Mouse (Mus musculus) frontal cortex, adult 2 months (tissue): Measurements from ENCODE around the gene Trim2. TPM values are rescaled to one million over a fixed set of nuclear protein-coding genes. Genes with fewer than 3 reads are reported as not detected.
A peak's percentile ranks its signal among the peaks of the same experiment; 100 is the strongest.

Experiments used
- DNase-seq, 2 experiments: peaks; one replicate each; pipeline ENCODE4 v3.0.0; 2022; ENCODE audit warnings: low spot score in 1 of 2; ENCODE audit errors: extremely low spot score in 1 of 2
- polyA plus RNA-seq: library from polyadenylated mRNA; depleted of rRNA; stranded (reverse); fragments of >200 nt; gene quantifications from 2 replicates; pipeline ENCODE4 v1.2.3, GENCODE M21; 2012

Gene Trim2
- polyA plus RNA-seq, 1 experiment, result 106 TPM

DNA sequence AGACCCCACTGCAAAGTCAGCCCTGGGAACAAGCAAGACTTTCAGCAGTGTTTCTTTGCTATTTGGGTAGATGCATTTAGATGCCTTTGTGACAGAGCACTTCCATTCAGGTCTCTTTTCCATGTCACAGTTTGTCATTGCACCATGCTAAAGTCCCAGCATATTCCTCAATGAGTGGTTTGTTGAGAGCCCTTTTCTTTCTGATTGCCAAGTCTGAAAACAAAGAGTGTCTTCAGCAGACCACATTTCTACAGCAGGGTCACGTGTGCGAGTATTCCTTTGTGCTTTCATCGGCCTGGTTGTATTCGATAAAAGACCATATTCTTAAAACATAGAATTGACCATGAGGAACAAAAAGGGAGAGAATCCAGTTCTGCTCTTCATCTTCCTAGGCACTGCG is 14.4 kb downstream of the Trim2 start:
- DNase-seq, result no peak

DNA sequence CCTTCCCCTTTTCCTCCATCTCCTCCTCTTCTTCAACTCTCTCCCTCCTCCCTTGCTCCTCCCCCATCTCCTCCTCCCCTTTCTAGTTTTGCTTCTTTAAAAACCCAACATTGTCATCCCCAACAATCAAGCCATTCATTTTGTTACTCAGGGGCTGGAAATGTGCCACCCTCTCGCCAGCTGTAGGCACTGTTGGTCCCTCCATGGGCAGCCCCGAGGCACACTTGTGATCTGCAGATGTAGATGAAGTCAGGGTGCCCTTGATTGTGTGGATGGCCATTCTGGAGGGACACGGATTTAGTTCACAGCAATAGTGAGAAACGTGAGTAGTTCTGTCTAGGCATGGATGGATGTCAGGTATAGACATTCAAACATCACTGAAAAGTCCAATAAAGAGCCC is 17.7 kb downstream of the Trim2 start:
- peak; percentile 28 to 47 for DNase-seq

DNA sequence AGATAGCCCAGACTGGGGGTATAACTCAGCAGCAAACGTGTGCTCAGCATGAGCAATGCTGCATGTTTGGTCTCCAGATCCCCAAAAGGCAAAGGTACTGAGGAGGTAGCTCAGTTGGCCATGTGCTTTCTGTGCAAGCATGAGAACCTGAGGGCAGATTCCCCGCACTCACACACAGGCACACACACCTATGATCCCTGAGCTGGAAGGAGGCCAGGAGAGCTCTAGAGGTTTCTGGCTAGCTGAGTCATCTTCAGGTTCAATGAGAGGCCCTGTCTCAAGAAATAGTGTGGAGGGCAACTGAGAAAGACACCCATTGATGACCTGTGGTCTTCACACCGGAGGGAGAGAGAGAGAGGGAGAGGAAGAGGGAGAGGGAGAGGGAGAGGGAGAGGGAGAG is 19.4 kb downstream of the Trim2 start:
- DNase-seq, result no peak

DNA sequence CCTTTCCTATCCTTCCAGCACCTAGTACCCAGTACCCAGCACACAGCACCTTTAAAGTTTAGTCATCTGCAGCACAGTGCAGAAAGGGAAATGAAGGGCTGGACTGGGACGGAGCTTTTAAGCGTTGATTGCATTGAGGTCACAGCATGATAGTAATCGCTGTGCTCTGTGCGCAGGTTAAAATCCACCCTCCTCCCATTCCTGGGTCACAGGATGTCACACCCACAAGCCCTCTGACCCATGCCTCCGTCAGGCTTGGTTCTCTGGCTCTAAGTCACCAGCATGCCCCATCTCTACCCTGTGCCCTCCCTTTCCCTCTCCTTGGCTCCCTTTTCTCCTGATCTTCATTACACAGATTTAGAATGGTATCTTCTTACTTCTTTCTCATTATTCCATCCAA is 20.4 kb downstream of the Trim2 start:
- DNase-seq, result no peak

DNA sequence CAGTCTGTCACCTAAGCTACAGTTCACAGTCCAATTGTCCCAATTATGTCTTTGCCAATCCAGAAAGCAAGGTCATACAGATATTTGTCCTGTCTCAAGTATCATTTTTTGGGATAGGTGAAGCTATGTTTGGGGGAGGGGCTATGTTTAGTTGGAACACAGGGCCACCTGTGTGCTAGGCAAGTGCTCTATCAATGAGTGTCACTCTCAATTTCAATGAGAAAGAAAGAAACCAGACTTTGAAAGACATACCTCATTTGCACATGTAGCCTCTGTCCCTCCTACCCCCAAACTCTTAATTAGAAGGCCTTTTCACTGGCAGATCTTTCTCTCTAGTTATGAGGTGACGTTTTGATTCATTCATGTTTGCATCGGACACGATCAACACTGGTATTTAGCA is 21.9 kb downstream of the Trim2 start:
- no peak for DNase-seq

DNA sequence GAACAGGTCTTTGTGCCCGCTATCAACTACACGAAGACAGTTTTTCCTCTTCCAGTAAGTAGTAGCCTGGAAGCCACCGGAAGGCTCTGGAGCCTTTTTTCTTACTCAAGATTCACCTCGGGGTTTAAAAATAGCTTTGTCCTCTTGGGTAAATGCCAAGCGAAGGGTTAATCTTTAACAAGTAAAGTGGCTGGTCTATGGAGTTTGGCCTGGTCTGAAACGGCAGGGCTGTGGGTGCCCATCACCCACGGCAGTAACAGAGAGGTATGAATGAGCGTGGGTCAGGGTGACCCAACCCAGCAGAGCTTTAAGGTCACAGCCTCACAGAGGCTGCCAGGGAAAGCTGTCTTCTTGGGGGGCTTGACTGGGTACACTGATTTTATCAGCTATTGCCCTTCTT is 23.2 kb downstream of the Trim2 start:
- DNase-seq, result no peak

DNA sequence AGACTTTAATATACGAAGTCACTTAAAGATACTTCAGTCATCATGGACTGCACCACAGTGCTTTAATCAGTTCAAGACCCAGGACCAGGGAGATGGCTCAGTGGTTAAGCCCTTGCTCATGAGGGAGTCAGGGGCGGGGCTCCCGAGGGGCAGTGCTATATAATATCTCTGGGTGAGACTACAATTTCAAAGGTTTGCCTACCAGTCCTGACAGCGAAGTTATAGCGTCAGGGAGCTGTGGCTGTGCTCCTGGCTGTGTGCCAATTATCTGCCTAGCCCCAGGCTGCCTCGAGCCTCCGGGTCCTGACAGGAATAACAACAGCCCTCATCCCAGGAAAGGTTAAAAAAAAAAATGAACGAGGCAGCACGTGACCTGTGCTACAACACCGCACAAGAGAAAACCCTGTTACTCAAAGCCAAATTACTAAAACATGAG is 24.7 kb downstream of the Trim2 start:
- DNase-seq, result no peak

DNA sequence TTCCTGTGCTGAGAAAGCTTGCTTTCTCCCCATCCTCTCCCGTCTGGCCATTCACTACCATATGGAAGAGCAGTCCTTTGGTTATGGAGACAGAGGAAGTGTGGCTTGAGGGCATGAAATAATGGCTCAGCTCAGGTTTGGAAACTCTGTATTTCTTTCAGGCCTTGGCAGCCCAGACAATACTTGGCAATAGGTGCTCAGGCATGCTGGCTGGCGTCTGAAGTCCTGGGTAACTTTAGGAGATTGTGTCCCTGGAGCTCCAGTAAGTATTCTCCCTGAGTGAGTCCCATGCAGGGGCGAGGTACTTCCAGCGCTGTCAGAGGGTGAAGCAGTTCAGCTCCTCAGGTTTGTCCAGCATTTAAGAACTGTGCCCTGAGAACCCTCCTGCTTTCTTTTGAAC is 27.9 kb downstream of the Trim2 start:
- no peak for DNase-seq

DNA sequence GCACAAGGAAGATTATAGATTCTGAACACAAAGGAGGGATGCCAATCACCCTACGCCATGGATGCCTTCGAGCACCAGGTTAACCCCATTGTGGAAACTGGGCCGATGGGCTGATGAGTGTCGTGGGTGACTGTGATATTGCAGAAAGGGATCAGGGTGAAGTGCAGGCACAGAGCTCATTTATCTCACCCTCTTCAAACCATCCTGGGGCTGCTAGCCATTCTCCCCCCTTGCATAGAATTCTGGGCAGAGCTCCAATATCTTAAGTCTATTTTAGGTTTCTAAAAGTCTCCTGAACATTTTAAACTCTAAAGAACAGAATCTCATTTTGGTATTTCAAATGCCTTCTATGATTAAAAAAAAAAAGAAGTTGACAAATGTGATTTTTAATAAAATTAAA is 31.6 kb downstream of the Trim2 start:
- DNase-seq, result no peak

DNA sequence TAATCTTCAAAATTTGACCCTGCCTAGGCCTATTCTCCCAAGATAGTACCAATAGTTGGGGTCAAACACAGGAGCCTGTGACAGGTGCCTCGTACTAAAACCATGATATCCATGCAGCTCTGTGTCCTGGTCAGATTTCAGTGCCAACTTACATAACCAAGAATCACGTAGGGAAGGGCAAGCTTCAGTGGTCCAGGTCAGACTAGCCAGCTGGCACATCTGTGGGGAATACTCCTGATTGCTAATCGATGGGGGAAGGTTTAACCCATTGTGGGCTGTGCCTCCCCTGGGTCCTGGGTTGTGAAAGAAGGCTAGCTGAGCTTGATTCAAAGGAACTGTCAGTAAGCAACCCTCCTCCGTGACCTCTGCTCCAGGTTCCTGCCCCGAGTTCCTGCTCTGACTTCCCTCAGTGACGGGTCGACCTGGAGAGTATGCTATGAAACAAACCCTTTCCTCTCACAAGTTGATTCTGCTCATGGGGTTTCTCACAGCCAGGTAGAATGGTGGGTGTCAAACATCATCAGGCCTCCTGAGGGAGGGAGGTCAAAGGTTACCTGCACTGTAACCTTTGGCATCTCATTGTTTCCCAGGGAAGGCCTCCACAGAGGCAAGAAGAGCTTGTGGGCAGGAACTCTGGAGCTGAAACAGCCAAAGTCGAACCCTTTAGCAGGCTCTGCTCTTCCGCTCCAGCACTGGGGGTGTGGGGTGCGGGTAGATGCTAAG is 34.2 kb downstream of the Trim2 start:
- no peak for DNase-seq

DNA sequence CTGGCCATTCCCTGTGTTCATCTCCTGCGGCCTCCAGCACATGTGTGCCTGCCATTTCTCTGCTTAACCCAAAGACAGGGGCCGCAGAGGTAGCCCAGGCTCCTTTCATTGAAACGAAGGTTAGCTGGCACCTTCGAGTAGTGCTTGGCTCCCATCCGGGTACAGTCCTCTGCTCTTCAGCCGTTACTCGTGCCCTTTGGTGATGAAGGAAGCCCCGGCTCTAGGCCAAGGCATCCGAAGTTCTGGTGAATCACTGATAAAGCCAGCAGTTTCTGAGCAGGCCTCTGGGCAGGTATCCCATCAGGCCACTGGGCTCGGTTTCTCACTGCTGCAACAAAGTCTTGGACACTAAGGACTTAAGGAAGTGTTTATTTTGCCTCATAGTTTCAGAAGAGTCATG is 34.9 kb downstream of the Trim2 start:
- DNase-seq, result no peak

DNA sequence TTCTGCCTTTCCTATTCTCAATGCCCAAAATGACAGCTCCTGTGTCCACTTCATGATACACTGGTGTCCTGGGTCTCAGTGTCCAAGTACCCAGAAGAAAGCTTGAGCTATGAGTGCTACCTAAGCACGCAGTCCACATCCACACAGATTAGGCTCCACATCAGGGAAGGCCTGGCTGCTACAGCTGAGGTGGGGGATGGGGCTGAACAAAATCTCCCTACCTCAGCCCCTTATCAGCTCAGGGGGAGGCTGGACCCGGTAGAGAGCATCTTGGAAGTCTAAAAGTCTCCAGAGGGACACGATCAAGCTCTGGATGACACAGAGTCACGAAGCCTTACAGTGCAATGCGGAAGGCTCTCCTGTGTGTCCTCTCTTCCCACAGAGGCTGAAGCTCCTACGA is 35.6 kb downstream of the Trim2 start:
- no peak for DNase-seq

DNA sequence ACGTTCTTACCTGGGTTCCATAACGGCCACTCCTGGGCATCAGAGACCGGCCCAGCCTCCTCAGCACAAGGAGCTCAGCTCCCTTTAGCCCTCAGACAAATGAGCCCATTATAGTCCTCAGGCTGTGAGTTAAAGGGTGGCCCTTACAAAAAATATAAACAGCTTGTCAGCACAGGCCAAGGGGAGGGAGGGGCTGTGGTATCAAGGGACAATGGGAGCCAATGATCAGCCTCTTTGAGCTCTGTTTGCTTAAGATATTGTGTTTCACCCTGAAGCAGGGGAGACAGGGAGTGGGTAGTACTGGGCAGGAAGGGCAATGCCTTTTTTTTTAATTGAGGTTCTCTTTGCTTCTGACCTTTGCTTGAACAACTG is 36.1 kb downstream of the Trim2 start:
- no peak for DNase-seq

DNA sequence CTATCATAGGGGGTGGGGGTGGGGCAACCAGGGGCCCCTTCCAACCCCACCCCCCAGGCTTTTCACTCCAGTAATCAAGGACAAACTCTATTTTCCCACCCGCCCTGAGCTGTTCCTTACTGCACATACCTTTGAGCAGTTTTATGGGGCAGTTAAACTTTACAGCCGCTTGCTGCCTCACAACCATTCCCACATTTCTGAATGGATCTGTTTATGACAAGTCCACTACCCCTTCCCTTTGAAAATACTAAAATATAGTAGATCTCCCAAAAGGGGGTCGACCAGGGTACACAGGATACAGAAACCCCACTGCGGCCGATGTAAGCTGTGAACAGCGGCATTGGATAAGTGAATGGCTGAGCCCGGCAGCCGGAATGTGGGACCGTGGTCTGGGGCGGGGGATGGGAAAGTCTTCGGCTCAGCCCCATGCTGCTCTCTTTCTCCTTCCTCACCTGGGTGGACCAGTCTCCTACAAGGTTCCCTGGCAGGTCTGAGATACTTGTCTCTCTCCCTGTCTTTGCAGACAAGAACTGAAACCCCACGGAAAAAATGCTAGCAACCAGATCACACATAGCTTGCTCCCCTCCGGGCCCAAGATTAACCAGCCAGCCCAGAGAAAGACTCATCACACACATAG is 36.6 kb downstream of the Trim2 start:
- DNase-seq, result no peak

DNA sequence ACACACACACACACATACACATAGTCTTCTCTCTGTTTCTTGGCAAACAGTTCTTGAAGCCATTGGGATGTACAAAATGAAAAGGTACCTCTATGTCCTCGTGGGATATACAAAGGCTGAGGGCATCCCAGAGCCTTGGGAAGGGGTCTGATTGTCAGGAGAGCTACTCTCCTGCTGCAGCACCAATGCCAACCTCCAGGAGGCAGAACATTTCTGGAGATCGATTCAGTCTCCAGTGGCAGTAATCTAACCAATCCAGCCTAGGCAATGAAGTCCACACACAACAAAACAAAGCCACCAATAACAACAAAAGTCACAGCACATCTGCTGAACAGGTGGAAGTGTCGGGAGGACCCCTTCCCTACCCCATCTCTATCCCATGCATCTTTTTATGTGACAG is 38.2 kb downstream of the Trim2 start:
- no peak for DNase-seq

DNA sequence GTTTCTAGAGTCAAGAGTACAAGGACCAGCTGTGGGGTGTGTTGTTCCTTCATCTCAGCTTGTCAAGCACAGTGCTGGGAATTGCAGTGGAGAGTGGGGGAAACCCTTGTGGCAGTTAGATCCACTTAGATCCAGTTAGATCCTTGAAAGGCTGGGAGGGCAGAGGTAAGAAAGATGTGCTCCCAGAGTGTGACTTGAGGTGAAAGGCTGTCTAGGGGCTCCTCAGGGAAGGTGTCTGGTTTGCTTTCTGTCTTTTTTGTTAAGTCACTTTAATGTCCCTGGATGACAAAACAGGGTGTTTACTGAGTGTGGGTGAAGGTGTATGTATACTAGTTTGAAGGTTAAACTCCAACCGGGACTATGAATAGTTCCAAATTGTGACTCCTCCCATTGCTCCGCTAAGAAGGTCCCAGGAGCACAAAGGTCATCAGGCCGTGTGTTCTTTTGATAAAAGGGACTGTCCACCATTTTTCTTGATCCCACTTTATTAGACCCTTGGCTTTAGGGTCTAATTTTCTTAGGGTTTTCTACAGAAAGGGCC is 40.2 kb downstream of the Trim2 start:
- DNase-seq, result no peak

DNA sequence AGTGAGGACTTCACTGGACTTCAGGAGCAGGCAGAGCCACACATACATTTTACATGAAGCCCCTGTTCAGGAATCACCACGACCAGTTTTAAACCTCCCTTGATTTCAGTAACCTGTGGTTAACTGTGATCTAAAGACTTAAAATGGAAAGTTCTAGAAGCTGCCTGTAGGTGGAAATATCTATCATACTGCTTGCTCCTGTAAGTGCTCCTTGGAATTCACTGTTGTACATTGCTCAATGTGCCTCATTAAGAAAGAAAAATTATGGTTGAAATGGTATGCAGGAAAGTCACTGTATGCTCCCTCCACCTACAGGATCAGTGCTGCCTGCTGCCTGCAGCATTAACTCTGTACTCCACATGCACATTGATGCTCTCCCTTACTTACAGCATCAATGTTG is 41.6 kb downstream of the Trim2 start:
- no peak for DNase-seq

DNA sequence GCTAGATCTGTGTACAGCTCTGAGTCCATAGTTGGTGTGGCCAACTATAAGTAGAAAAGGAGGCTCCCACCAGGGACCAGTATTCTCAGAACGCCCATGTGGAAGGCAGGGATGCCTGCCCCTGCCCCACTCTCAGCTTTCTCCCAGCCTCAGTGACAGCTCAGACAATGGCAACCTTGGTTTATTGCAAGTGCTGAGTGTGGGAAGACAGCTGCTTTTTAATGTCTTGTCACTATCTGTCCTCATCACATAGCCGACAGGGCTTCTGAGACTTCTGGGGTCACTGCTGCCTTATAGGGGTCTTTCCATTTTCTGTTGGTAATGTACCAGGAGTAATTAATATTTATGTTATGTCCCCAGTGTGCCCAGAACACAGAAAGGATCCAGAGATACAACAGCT is 42.3 kb downstream of the Trim2 start:
- DNase-seq, result no peak

DNA sequence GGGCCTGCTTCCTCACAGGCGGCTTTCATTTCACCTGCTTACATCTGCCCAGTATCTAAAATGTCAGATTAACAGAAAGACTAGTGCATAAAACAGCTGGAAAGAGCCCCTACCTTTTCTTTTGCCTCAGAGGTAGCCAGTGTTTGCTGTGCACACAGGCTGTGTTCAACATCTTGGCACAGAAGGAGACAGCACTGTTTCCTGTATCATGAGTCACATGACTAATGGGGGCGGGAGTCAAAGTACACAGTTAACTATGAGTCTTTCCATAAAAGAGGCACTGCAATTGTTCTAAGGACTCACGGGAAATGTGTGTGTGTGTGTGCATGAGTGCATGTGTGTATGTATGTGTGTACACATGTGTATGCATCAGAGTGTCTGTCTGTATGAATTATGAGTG is 43.9 kb downstream of the Trim2 start:
- no peak for DNase-seq

DNA sequence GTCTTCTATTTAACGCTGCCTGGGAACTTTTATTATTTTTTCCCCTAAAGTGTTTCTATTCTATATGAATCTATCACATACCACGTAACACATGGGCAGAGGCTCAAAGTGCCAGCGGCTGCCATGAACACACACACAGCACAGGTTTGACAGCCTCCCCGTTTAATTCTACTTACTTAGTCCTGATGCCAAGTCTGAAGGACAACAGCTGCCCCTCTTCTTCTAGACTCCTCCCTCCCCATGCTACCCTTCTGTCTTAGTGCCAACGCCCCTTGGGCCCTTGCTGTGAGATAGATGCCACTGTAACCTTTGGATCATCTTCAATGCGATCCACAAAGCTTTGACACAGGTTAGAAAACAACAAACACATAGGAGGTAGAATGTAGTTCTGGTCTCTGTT is 44.8 kb downstream of the Trim2 start:
- DNase-seq, result no peak

DNA sequence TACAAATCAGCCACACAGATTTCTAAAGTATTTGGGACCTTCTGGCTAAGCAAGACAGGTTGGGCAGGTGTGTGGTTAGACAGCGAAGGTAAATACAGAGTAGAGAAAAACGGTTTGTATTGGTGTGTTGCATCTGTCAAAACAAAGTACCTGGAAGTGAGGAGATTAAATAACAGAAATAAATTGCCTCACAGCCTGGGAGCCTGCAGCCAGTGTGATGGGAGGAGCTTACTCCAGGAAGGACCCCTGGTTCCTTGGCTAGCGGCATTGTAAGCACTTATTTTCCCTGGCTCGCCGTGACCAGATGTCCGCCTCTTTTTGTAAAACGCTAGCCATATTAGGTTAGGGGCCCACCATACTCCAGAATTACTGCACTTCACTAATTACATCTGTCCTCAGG is 45.8 kb downstream of the Trim2 start:
- DNase-seq, result no peak

DNA sequence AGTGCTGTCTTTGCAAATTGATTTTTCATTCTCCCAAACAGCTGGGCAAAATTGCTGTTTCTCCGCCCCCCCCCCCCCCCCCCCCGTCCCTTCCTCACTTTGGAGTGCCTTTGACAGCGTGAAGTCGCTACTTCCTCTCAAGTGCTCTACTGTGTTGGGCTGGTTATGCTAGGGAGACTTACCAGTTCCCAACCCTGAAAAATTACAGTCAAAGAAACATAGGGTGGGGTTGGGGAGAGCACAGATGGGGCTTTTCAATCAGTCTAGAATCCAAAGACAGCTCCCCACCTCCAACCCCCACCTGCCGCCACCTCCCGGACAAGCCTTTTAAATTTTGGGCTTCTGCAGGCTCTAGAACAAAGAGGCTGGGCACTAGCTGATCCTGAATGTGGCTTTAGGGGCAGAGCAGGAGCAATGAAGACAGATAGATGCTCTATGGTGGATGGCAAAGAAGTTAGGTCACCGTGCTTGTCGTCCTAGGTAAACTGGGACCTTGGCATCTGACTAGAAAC is 46.6 kb downstream of the Trim2 start:
- no peak for DNase-seq
